In genomic region chr2:159732413-159732812, GRCm38 (mm10) we compare ENCODE assay signal across 9 mouse cellular contexts.
A peak's percentile ranks its signal among the peaks of the same experiment; 100 is the strongest.
DNase-seq lines count a peak whose midpoint lies in the region; ATAC-seq and TF ChIP-seq lines count a peak whose summit lies in the region.
"Had no signal": no experiment of that assay in that cellular context is flagged by ENCODE, and none has a peak within 500 bp of the region (broad histone marks: within the 10 kb centered on the region; RNA-seq: fewer than 3 reads in every experiment).

No protein-coding gene starts in this region.

- no peaks in the 10 kb centered on the region for H3K9me3 ChIP-seq in liver, embryonic 13.5 days (replicated peaks)

- DNase-seq in adrenal gland, adult 8-10 months, result peak; percentile 28
- DNase-seq in adrenal gland, postnatal 25 days, result no peak
- DNase-seq in spleen, adult 2 months (ENCODE audit: low read depth in 1 of 2, low spot score in 2 of 2), result no peak
- DNase-seq in spleen, postnatal 14 days (ENCODE audit: low spot score in 2 of 2), result no peak
- no peak for DNase-seq in liver, embryonic 13.5 days
- no peak for DNase-seq in layer of hippocampus, postnatal 10 days (ENCODE audit: low spot score in 2 of 2)
- DNase-seq in thymus, adult 2 months, result no peak
- no peak for DNase-seq in cerebellum, postnatal 14 days
- DNase-seq: left cerebral cortex, postnatal 4 days had no signal

- no peak overlapping the region for H3K4me2 ChIP-seq in liver, embryonic 13.5 days

- H3K36me3 ChIP-seq in spleen, adult 2 months (ENCODE audit: control insufficient read depth, insufficient read depth, low read length), result no peaks in the 10 kb centered on the region
- no peaks in the 10 kb centered on the region for H3K36me3 ChIP-seq in liver, embryonic 13.5 days
- H3K36me3 ChIP-seq in thymus, adult 2 months (ENCODE audit: control insufficient read depth, insufficient read depth, low read length), result no peaks in the 10 kb centered on the region

- H3K4me1 ChIP-seq in spleen, adult 2 months (ENCODE audit: control insufficient read depth, insufficient read depth, insufficient read length), result no peaks in the 10 kb centered on the region
- H3K4me1 ChIP-seq in liver, embryonic 13.5 days (replicated peaks), result peaks cover 7% of the 10 kb centered on the region; the same call in 1 of the 2 replicates
- no peaks in the 10 kb centered on the region for H3K4me1 ChIP-seq in thymus, adult 2 months (replicated peaks; ENCODE audit: control insufficient read depth, insufficient read depth, low read length)

- H3K9ac ChIP-seq in liver, embryonic 13.5 days, result no peak overlapping the region

- no peak for TF ChIP-seq CTCF in spleen, adult 2 months (IDR thresholded peaks at IDR 0.05; ENCODE audit: extremely low read depth, insufficient read depth, insufficient read length, insufficient replicate concordance)
- TF ChIP-seq CTCF in thymus, adult 2 months (IDR thresholded peaks at IDR 0.05; ENCODE audit: borderline replicate concordance, control insufficient read depth, extremely low read depth, insufficient read depth, low read length, poor library complexity), result no peak

- ATAC-seq in liver, embryonic 13.5 days (ENCODE audit: low read depth), result no peak

- H3K4me3 ChIP-seq in spleen, adult 2 months (ENCODE audit: extremely low read depth, insufficient read depth, insufficient read length), result no peak overlapping the region
- H3K4me3 ChIP-seq in liver, embryonic 13.5 days (replicated peaks), result no peak overlapping the region
- H3K4me3 ChIP-seq in thymus, adult 2 months (ENCODE audit: control insufficient read depth, insufficient read depth, low read length), result no peak overlapping the region

- H3K27me3 ChIP-seq in spleen, adult 2 months (ENCODE audit: control insufficient read depth, insufficient read depth, low read length), result no peaks in the 10 kb centered on the region
- no peaks in the 10 kb centered on the region for H3K27me3 ChIP-seq in liver, embryonic 13.5 days
- no peaks in the 10 kb centered on the region for H3K27me3 ChIP-seq in thymus, adult 2 months (ENCODE audit: control insufficient read depth, insufficient read depth, low read length)

- WGBS in spleen, adult 2 months, result 28% methylated on average over 3 of the region's 3 CpGs
- 32% methylated on average over 3 of the region's 3 CpGs for WGBS in liver, embryonic 13.5 days (ENCODE audit: insufficient replicate concordance)
- WGBS in thymus, adult 2 months, result 41% methylated on average over 3 of the region's 3 CpGs

- peak overlapping the region; percentile 32 for H3K27ac ChIP-seq in spleen, adult 2 months (ENCODE audit: insufficient read depth, low read length)
- H3K27ac ChIP-seq in liver, embryonic 13.5 days, result 0 out of 2 replicates have a peak overlapping the region, but pooled peaks have one; percentile 23
- no peak overlapping the region for H3K27ac ChIP-seq in thymus, adult 2 months (ENCODE audit: control insufficient read depth, insufficient read depth, low read length)

- no peak for TF ChIP-seq POLR2A in spleen, adult 2 months (IDR thresholded peaks at IDR 0.05; ENCODE audit: low read depth, low read length)
- TF ChIP-seq POLR2A in thymus, adult 2 months (IDR thresholded peaks at IDR 0.05; ENCODE audit: control insufficient read depth, extremely low read depth, insufficient read depth, low read length, poor library complexity), result no peak
